23 mouse cellular contexts compared by ENCODE assay signal in the genomic region with DNA sequence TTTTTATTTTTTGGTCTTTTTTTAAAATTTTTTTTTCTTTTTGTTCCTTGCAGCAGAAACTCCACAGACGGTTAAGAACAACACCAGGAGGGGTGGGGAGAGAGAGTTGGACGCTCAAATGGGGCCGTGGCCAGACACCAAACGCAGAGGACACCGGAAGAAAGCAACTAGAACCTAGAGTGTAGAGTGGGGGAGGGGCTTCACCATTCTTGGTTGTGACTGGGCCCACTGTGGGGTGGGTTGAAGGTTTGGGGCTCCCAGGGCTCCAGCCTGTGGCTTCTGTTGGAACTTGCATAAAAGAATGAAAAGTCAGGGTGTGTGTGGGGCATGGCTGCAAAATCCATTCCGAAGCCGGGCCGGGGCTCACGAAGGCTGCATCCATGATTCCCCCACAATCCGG. TPM values are rescaled to one million over a fixed set of nuclear protein-coding genes. Genes with fewer than 3 reads are reported as not detected.
DNase-seq lines count a peak whose midpoint lies in the region; ATAC-seq and TF ChIP-seq lines count a peak whose summit lies in the region.
"Had no signal": no experiment of that assay in that cellular context is flagged by ENCODE, and none has a peak within 500 bp of the region (broad histone marks: within the 10 kb centered on the region; RNA-seq: fewer than 3 reads in every experiment).

No protein-coding gene starts in this region.

- DNase-seq in lung, postnatal 10 days, result peak; percentile 21
- DNase-seq in lung, adult 2 months, result no peak
- peak; percentile 47 for DNase-seq in thymus, postnatal 14 days
- DNase-seq in thymus, postnatal 36 days, result no peak
- no peak for DNase-seq in limb, embryonic 10.5 days (ENCODE audit: low spot score)
- DNase-seq: adrenal gland, postnatal 10 days; cerebellum, adult 11 months; embryo, embryonic 11 days; gastrocnemius, adult 2 months; gastrocnemius, postnatal 36 days; heart, adult 18-20 months; heart, postnatal 10 days had no signal

- H3K4me3 ChIP-seq in lung, adult 2 months (replicated peaks; ENCODE audit: extremely low read depth, low read depth, low read length), result no peak overlapping the region
- H3K4me3 ChIP-seq in limb, embryonic 10.5 days, result no peak overlapping the region
- H3K4me3 ChIP-seq: embryonic facial prominence, embryonic 15.5 days; erythroblast, embryonic 14.5 days; forebrain, embryonic 10.5 days; gastrocnemius, adult 2 months; heart, embryonic 10.5 days; hindbrain, embryonic 15.5 days had no signal

- no peak for ATAC-seq in granulocyte monocyte progenitor cell, adult 5-6 weeks (replicated peaks; ENCODE audit: poor library complexity, severe bottlenecking)
- ATAC-seq: forebrain, embryonic 14.5 days had no signal

- H3K9me3 ChIP-seq in limb, embryonic 10.5 days (replicated peaks), result no peaks in the 10 kb centered on the region
- H3K9me3 ChIP-seq: embryonic facial prominence, embryonic 15.5 days; forebrain, embryonic 10.5 days; G1E; heart, embryonic 10.5 days; hindbrain, embryonic 15.5 days had no signal

- H3K4me1 ChIP-seq in lung, adult 2 months (ENCODE audit: control insufficient read depth, insufficient read depth, low read length), result no peaks in the 10 kb centered on the region
- no peaks in the 10 kb centered on the region for H3K4me1 ChIP-seq in limb, embryonic 10.5 days
- H3K4me1 ChIP-seq: embryonic facial prominence, embryonic 15.5 days; heart, embryonic 10.5 days; hindbrain, embryonic 15.5 days had no signal

- TF ChIP-seq CTCF in lung, adult 2 months (IDR thresholded peaks at IDR 0.05; ENCODE audit: insufficient read depth, low read length), result no peak

- no peak for TF ChIP-seq POLR2A in lung, adult 2 months (IDR thresholded peaks at IDR 0.05; ENCODE audit: borderline replicate concordance, extremely low read depth, low read depth, low read length)

- H3K27ac ChIP-seq in limb, embryonic 10.5 days, result 0 out of 2 replicates have a peak overlapping the region, but pooled peaks have one; percentile 10
- H3K27ac ChIP-seq: embryonic facial prominence, embryonic 15.5 days; forebrain, embryonic 10.5 days; gastrocnemius, adult 2 months; heart, embryonic 10.5 days; hindbrain, embryonic 15.5 days had no signal

- WGBS in lung, adult 2 months, result 69% methylated on average over 10 of the region's 10 CpGs
- 70% methylated on average over 10 of the region's 10 CpGs for WGBS in limb, embryonic 10.5 days

- no peaks in the 10 kb centered on the region for H3K27me3 ChIP-seq in limb, embryonic 10.5 days (ENCODE audit: low read depth, poor library complexity, severe bottlenecking)
- H3K27me3 ChIP-seq: embryonic facial prominence, embryonic 15.5 days; hindbrain, embryonic 15.5 days had no signal

- H3K36me3 ChIP-seq in limb, embryonic 10.5 days, result peaks cover 42% of the 10 kb centered on the region

RNA-seq across cellular contexts. Expression of a gene that starts 13.6 kb away (rescaled TPM):
- 52.9 and 58.0 TPM in 2 replicates for polyA plus RNA-seq in lung, adult 2 months (2012; rRNA removed)
- 111 and 113 TPM in 2 replicates for polyA plus RNA-seq in limb, embryonic 10.5 days (2016; fragmentation: Nextera tagmentation; extraction: Ambion mirVana)
- total RNA-seq in granulocyte monocyte progenitor cell, adult 5-6 weeks (2014; fragmentation: Nextera tagmentation), result 61.4 and 68.4 TPM in 2 replicates
- total RNA-seq in granulocyte monocyte progenitor cell, adult 5-6 weeks (2017), result 127 and 144 TPM in 2 replicates

RNA-seq across cellular contexts. Expression of a gene that starts 13.8 kb away (rescaled TPM):
- polyA plus RNA-seq in lung, adult 2 months (2012; rRNA removed), result 2.9 and 3.6 TPM in 2 replicates
- polyA plus RNA-seq in limb, embryonic 10.5 days (2016; fragmentation: Nextera tagmentation; extraction: Ambion mirVana), result 2.0 TPM in 2 replicates
- not detected in 2 replicates for total RNA-seq in granulocyte monocyte progenitor cell, adult 5-6 weeks (2014; fragmentation: Nextera tagmentation)
- not detected in 2 replicates for total RNA-seq in granulocyte monocyte progenitor cell, adult 5-6 weeks (2017)
- total RNA-seq: common myeloid progenitor, adult 5-6 weeks; gastrocnemius, adult 2 months; heart, postnatal 10 days; hematopoietic stem cell, adult 5-6 weeks had no signal
- polyA plus RNA-seq: heart, embryonic 14.5 days had no signal

RNA-seq across cellular contexts. Expression of a gene that starts 27.0 kb away (rescaled TPM):
- polyA plus RNA-seq in lung, adult 2 months (2012; rRNA removed), result 24.8 and 30.6 TPM in 2 replicates
- polyA plus RNA-seq in limb, embryonic 10.5 days (2016; fragmentation: Nextera tagmentation; extraction: Ambion mirVana), result 5.1 and 5.7 TPM in 2 replicates
- not detected in 2 replicates for total RNA-seq in granulocyte monocyte progenitor cell, adult 5-6 weeks (2014; fragmentation: Nextera tagmentation)
- not detected in 2 replicates for total RNA-seq in granulocyte monocyte progenitor cell, adult 5-6 weeks (2017)
- total RNA-seq: common myeloid progenitor, adult 5-6 weeks; hematopoietic stem cell, adult 5-6 weeks had no signal
- polyA plus RNA-seq: G1E had no signal

RNA-seq across cellular contexts. Expression of a gene that starts 35.6 kb away (rescaled TPM):
- 0.05 and 0.06 TPM in 2 replicates for polyA plus RNA-seq in lung, adult 2 months (2012; rRNA removed)
- polyA plus RNA-seq in limb, embryonic 10.5 days (2016; fragmentation: Nextera tagmentation; extraction: Ambion mirVana), result 0.06 and 0.10 TPM in 2 replicates
- total RNA-seq in granulocyte monocyte progenitor cell, adult 5-6 weeks (2014; fragmentation: Nextera tagmentation), result not detected in 2 replicates
- 0.31 TPM in 1 of 2 replicates, not detected in the other for total RNA-seq in granulocyte monocyte progenitor cell, adult 5-6 weeks (2017)
- total RNA-seq: common myeloid progenitor, adult 5-6 weeks; gastrocnemius, adult 2 months; hematopoietic stem cell, adult 5-6 weeks had no signal

RNA-seq across cellular contexts. Expression of a gene that starts 52.9 kb away (rescaled TPM):
- 10.7 and 11.1 TPM in 2 replicates for polyA plus RNA-seq in lung, adult 2 months (2012; rRNA removed)
- polyA plus RNA-seq in limb, embryonic 10.5 days (2016; fragmentation: Nextera tagmentation; extraction: Ambion mirVana), result 7.6 and 8.2 TPM in 2 replicates
- 0.21 and 0.41 TPM in 2 replicates for total RNA-seq in granulocyte monocyte progenitor cell, adult 5-6 weeks (2014; fragmentation: Nextera tagmentation)
- total RNA-seq in granulocyte monocyte progenitor cell, adult 5-6 weeks (2017), result 0.77 TPM in 1 of 2 replicates, not detected in the other

Comparison
In these comparisons a context has a peak if more than half of its experiments do, and no peak if none do; other contexts are left out.
1. DNase-seq: peak in lung, postnatal 10 days (single experiment) and thymus, postnatal 14 days (single experiment); none in lung, adult 2 months (single experiment), thymus, postnatal 36 days (0 of 2) and limb, embryonic 10.5 days (single experiment).